Mouse (Mus musculus) CD4-positive naive resting alpha-beta T cell, adult 57 days (primary cell): ENCODE results near the gene Folh1. TPM values are rescaled to one million over a fixed set of nuclear protein-coding genes. Genes with fewer than 3 reads are reported as not detected.

ENCODE experiments used
- total RNA-seq: library from RNA; stranded (reverse); gene quantifications from one replicate; pipeline ENCODE4 v1.2.4, GENCODE M21; 2023

Folh1 gene
- not detected for total RNA-seq

DNA sequence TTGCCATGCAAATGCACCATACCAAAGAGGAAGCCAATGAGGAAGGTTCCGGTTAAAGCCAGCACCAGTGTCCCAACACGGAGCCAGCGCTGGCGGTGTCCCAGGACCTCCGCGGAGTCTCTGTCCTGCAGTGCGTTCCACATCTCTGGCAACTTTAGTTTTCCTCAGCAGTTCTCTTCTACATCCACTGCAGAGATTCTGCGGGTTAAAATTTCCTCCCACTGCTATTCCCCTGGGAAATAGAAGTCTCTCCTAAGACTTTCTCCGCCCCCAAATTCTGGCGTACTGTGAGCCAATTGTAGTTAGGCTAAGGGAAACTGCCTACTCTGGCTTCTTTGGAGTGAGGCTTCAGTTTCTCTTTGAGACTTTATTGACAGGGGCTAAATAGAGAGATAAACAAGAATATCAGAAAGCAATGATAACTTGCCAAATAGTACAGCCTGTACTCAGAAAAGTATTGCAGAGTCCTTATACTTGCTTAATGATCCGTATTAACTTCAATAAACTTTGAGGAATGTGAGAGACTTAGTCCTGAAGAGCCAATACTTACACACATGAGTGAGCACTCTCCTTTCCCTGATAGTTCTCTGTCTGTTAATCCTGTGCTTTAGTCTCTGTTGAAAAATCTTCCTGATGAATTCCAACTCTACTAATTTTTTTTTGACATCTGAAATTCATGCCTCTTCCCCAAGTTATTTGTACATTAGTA, at the start of gene Folh1:
Folh1 (minus strand) TSS at position 327 of the 709 bp plus-strand sequence.

DNA sequence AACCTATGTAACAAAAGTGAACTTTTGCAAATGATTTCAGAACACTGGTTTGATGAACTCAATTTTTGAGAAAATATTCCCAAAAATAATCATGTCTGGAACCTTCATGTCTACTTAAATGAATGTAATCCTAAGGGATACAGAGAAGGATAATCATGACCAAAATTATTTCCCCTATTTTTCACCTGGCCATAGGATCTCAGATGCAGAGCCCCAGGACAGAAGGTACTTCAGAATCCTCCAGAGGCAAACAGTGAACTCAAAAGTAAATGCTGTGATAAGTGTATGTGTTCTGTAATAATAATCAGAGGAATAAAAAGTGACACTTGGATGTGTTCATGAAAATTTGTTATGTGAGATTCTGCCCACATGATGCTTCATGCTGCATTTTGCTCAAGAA, 19.0 kb upstream of the Folh1 start, which contains the start of gene Vmn2r77:
Vmn2r77 (plus strand) TSS at position 301 of the 400 bp plus-strand sequence.

DNA sequence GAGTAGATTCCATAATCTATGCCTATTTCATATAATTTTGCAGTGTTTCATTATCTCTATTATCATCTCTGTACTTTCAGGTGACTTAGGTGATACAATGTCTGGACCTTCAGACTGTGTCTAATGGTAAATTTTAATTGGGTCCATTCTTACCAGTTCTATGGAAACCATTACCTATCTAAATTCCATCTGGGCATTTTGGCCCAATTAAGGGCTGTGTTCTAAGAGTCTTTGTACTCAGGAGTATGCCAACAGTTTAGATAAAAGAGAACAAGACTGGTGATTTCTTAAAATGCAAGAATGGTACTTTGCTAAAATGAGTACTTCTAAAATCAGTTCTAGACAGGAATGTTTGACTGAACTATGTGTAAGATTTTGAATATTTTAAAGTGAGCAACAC, 87.7 kb downstream of the Folh1 start, which contains the start of gene Olfr292:
Olfr292 (plus strand) TSS at position 301 of the 400 bp plus-strand sequence.

Other genes starting within 250 kb of the Folh1 start
- not detected for gene Olfr295, start 192.1 kb downstream of the Folh1 start, total RNA-seq
- gene Olfr294, start 159.3 kb downstream of the Folh1 start, total RNA-seq: not detected
- gene Olfr293, start 126.9 kb downstream of the Folh1 start, total RNA-seq: not detected
- gene Olfr292, start 87.6 kb downstream of the Folh1 start, total RNA-seq: not detected
- gene Vmn2r77, start 19.1 kb upstream of the Folh1 start, total RNA-seq: not detected
- gene Vmn2r78, start 139.2 kb upstream of the Folh1 start, total RNA-seq: not detected
- gene Vmn2r79, start 220.2 kb upstream of the Folh1 start, total RNA-seq: 0.09 TPM